Mouse (Mus musculus) left cerebral cortex, adult 2 months (tissue): ENCODE data around the gene Nsmf. TPM values are rescaled to one million over a fixed set of nuclear protein-coding genes. Genes with fewer than 3 reads are reported as not detected.

Source experiments
- DNase-seq, 2 experiments: peaks; one replicate each; pipeline ENCODE4 v3.0.0; 2021 to 2022; ENCODE audit warnings: low spot score in 2 of 2, mixed read lengths in 1 of 2; ENCODE audit errors: extremely low spot score in 1 of 2
- H3K27ac ChIP-seq: fragments of 200-600 bp; 2 replicates; pipeline ENCODE4 v1.8.1; 2022
- H3K4me3 ChIP-seq: fragments of 200-600 bp; 2 replicates; pipeline ENCODE4 v1.8.1; 2022
- CTCF ChIP-seq: fragments of 200-600 bp; IDR thresholded peaks from 2 replicates; pipeline ENCODE4 v1.8.1; 2022; ENCODE audit warnings: antibody characterized with exemption, mild to moderate bottlenecking, moderate library complexity
- intact Hi-C: fragments of 180-260 bp; cut with DNase I; formaldehyde crosslinking; loops from one replicate; pipeline ENCODE4 v1.15.1; 2025
- total RNA-seq, 2 experiments: library from RNA; stranded (reverse); gene quantifications; 2 replicates each; pipeline ENCODE4 v1.2.3; 2021

Nsmf gene
- total RNA-seq, 2 experiments from 2014 or later, result 442 to 471 TPM

DNA sequence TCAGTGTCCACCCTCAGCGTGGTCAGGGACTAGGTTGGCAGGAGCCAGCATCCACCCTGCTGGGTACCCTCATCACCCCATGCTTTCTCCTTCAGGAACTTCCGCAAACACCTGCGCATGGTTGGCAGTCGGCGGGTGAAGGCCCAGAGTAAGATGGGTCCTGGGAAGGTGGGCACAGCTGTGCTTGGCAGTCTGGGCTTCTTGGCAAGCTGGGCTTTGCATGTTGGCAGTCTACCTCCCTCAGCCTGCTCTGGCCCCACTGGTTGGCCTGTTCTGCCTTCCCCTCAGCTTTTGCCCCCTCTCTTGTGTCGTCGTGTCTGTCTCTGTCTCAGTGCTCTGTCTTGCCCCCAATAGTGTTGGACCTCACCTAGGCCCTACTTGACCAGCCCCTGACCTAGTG is 4.8 kb downstream of the Nsmf start:
- no peak for DNase-seq
- intact Hi-C loops, result no loop called here
- no peak for TF ChIP-seq CTCF
- H3K27ac ChIP-seq, result no peak overlapping the region
- H3K4me3 ChIP-seq, result no peak overlapping the region

DNA sequence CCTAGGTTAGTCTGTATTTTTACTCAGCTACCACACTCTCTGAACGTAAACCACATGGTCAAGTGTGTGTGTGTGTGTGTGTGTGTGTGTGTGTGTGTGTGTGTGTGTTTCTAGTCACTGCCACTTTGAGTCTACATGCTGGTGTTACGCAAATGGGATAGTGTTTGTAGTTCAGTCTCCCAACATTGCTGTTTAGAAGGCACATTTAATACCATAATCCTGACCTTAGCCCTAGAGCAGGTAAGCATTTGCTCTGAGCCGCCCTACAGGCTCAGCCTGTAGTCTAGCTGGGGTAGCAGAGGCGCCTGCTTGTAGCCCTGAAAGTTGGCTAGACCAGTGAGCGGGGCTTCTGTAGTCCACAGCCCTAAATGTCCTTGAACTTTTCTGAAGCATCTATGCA is 9.4 kb downstream of the Nsmf start:
- intact Hi-C loops, result no loop called here
- TF ChIP-seq CTCF, result no peak
- no peak for DNase-seq

DNA sequence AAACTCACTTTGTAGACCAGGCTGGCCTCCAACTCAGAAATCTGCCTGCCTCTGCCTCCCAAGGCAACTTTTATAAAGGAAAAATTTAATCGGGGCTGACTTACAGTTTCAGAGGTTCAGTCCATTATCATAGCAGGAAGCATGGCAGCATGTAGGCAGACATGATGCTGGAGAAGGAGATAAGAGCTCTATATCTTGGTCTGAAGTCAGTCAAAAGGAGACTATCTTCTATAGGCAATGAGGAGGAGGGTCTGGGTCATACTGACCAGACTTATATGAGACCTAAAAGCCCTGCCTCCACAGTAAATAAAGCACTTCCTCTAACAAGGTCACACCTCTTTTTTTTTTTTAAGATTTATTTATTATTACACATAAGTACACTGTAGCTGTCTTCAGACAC is 10.1 kb downstream of the Nsmf start:
- Histone ChIP-seq H3K27ac (no peak overlapping the region), H3K4me3 (no peak overlapping the region)
- no peak for TF ChIP-seq CTCF
- no peak for DNase-seq
- intact Hi-C loops, result no loop called here

More for the DNA sequence above, 9.4 kb downstream of the Nsmf start:
- no peak overlapping the region for H3K4me3 ChIP-seq
- H3K27ac ChIP-seq, result no peak overlapping the region

DNA sequence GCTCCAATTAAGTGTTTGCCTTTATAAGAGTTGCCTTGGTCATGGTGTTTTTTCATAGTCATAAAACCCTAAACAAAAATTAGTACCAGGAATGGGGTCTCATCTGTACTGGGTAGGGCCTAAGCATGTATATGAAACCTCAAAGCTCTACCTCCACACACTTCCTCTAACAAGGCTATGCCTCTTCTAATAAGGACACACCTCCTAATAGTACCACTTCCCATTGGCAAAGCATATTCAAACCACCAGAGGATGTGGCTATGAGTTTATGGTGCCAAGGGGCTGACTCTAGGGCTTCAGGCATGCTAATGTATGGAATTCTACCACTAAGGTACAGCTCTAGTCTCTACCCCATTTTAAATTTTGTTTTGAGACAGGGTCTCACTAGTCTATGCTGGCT is 11.4 kb downstream of the Nsmf start:
- DNase-seq, result no peak
- no peak for TF ChIP-seq CTCF
- Histone ChIP-seq H3K4me3 (no peak overlapping the region), H3K27ac (no peak overlapping the region)
- intact Hi-C loops, result no loop called here

DNA sequence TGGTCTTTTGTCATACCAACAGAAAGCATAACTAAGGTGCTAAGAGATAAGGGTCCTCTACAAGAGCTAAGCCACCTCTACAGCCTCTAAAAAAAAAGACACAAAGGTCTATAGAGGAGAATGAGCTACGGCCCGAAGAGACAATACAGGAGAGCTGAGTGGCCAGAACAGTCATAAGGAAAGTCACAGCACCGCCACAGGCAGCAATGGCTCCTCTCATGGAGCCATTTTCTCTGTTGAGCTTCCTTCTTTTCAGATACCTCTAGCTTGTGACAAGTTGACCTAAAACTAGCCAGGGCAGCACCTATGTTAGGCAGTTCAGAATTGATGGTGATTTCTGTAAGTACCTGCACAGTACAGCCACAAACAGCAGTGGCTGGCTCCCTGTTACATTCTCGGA is 12.4 kb downstream of the Nsmf start:
- no peak overlapping the region for H3K27ac ChIP-seq
- intact Hi-C loops, result no loop called here
- DNase-seq, result no peak
- no peak for TF ChIP-seq CTCF
- H3K4me3 ChIP-seq, result no peak overlapping the region

DNA sequence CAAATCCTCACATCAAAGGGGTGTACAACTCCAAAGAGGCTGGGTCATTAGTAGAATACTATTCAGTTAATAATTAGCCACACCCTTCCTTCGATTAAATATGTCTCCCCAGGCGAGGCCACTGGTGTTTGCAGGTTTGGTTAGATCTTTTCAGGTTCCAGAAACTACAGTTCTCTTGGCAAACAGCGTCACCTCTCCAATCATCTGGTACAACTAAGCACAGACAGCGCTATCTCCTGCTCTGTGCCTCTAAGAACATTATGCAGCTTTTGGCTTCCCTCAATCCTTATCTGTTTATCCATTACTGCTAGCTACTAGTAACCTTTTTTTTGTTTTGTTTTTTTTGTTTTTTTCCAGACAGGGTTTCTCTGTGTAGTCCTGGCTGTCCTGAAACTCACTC is 15.4 kb downstream of the Nsmf start:
- Histone ChIP-seq H3K27ac (no peak overlapping the region), H3K4me3 (no peak overlapping the region)
- DNase-seq, result no peak
- TF ChIP-seq CTCF, result no peak
- intact Hi-C loops, result no loop called here

DNA sequence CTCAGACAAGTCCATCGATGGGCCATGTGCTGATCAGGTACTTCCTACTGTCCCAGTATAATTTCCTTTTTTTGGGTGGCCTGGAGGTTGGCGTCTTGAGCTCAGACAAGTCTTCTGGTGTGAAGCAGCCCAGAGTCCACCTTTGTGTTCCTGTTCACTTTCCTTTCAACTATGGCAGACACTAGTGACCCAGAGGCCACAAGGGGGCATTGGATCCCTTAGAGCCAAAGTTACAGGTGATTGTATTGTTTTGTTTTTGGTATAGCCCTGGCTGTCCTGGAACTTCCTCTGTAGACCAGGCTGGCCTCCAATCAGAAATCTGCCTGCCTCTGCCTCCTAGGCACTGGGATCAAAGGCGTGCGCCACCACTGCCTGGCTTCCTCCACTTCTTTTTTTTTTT is 18.2 kb downstream of the Nsmf start:
- no peak; the same call in 1 of the 2 replicates for TF ChIP-seq CTCF
- H3K4me3 ChIP-seq, result no peak overlapping the region
- no peak overlapping the region for H3K27ac ChIP-seq
- no peak for DNase-seq
- intact Hi-C loops, result no loop called here

DNA sequence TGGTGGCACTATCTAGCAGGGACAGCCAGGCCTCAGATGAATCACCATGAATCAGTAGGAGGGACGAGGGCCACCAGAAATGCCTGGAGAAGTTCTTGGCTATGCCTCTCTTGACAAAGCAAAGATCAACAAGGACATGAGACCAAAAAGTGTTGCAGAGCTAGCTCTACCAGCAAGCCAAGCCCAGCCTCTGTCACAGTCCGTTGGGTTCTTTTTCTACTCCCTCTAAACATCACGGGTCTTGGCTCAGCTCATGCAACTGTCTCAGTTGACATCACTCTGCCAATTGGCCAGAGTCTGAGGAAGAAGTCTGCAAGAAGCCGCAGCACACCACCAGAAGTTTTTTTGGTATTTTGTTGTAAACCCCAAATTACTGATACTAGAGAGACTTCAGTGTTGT is 21.4 kb downstream of the Nsmf start:
- Histone ChIP-seq H3K4me3 (no peak overlapping the region), H3K27ac (no peak overlapping the region)
- intact Hi-C loops, result no loop called here
- DNase-seq, result no peak
- TF ChIP-seq CTCF, result no peak

DNA sequence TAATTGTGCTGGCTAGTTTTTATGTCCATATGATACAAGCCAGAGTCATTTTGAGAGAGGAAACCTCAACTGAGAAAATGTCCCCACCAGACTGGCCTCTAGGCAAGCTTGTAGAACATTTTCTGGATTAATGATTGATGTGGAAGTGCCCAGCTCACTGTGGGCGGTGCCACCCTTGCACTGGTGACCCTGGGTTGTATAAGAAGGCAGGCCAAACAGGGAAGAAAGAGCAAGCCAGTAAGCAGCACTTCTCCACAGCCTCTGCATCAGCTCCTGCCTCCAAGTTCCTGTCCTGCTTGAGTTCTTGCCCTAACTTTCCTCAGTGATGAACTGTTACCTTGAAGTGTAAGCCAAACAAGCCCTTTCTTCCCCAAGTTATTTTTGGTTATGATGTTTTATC is 24.8 kb downstream of the Nsmf start:
- no peak for TF ChIP-seq CTCF
- intact Hi-C loops, result no loop called here
- Histone ChIP-seq H3K4me3 (no peak overlapping the region), H3K27ac (no peak overlapping the region)
- no peak for DNase-seq

DNA sequence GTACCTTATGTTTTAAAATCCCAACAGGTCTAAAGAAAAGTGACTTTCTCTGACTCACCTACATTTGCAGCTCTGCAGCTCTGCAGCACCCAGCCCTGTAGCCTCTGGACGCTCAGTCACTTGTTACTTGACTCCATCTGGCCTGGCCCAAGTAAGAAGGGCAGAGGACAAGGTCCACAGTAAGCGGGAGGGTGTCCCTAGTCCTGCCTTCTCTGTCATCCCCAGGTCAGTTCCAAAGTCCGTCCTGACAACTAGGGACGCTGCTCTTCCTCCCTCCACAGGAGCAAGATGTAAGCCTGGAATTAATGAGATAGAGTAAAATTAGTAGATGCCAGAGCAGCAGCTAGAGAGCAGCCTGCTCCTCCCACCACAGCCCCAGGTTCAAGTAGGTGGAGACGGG is 25.9 kb downstream of the Nsmf start, which contains the start of gene Entpd8:
TSS of gene Entpd8 (plus strand) at position 229 of the 400 bp plus-strand sequence.
- intact Hi-C loops, result no loop called here

DNA sequence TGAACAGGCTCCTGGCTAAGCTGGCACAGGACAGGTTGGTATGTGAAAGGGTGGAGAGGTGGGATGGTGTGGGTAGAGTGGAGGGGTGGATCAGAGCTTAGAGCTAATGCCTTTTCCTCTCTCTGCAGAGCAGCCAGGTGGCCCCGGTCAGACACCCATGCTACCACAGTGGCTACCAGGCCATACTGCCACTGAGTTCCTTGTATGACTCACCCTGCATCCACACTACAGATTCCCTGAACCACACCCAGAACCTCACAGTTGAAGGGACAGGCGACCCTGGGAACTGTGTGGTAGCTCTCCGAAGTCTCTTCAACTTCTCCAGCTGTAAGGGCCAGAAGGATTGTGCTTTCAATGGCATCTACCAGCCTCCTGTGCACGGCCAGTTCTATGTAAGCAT is 29.5 kb downstream of the Nsmf start:
- H3K4me3 ChIP-seq, result no peak overlapping the region
- intact Hi-C loops, result no loop called here
- no peak overlapping the region for H3K27ac ChIP-seq
- DNase-seq, result no peak
- no peak for TF ChIP-seq CTCF

More for the DNA sequence above, 25.9 kb downstream of the Nsmf start, which contains the start of gene Entpd8:
- no peak within 1 kb of the TSS for H3K27ac ChIP-seq
- TF ChIP-seq CTCF, result no peak
- H3K4me3 ChIP-seq, result no peak within 1 kb of the TSS
- DNase-seq, result no peak

DNA sequence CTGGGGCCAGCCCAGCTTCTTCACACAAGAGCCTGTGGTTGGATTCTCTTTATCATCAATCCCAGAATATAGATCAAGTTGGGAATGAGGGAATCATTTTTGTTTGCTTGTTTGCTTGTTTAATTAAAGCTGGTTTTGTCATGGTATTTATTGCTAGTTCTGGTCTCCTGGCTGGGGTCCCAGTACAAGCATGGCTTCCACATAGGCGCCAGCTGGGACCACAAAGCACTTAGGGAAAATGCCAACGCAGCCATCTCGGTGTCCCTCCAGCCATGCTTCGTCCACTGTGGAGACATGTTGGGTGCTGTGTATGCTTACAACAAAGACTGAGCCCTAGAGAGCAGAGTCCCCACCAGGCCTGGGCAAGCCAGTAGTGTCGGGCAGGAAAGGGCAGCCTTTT is 31.4 kb downstream of the Nsmf start:
- DNase-seq, result no peak
- intact Hi-C loops, result no loop called here
- H3K27ac ChIP-seq, result no peak overlapping the region
- H3K4me3 ChIP-seq, result no peak overlapping the region
- TF ChIP-seq CTCF, result no peak

DNA sequence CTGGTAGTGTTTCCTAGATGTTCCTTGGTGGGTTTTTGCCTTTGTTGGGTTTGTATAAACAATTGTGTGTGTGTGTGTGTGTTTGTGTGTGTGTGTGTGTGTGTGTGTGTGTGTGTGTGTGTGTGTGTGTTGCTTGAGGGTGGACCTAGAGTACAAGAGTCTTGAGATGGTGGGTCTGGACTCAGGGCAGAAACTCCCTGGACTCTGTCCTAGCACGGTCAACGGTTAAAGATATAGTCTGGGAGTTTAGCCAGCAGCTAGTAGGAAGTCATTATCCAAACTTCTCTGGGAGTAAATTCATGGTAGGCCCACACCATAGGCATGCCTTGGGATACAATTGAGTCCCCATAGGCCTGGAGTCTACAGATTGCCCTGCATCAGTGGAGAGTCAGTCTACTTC is 33.7 kb downstream of the Nsmf start:
- intact Hi-C loops, result no loop called here
- no peak for TF ChIP-seq CTCF
- DNase-seq, result no peak
- Histone ChIP-seq H3K27ac (no peak overlapping the region), H3K4me3 (no peak overlapping the region)

DNA sequence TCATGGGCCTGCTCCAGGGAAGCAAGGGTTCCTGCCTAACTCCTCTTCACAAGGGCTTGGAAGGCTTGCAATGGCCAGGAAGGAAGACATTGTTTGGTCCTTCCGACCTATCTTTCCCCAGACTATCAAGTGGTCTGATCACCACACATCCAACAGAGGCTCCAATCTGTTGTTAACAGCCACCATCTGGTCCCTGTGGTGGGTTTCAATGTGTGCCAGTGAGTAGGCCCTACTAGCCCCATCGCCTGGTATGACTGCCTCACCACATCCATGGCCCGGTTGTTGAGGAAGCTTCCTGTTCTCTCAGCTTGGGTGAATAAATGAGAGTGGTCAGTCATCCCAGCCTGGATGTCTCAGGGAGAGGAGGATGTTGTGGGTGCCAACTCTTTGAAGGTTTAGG is 34.5 kb downstream of the Nsmf start:
- H3K27ac ChIP-seq, result no peak overlapping the region
- no peak for DNase-seq
- intact Hi-C loops, result no loop called here
- no peak for TF ChIP-seq CTCF
- no peak overlapping the region for H3K4me3 ChIP-seq
